Mouse (Mus musculus) lung, postnatal 36 days (tissue): Measurements from ENCODE around the gene Foxp1.

Experiments used
- DNase-seq: peaks from one replicate; pipeline ENCODE4 v3.0.0; 2022; ENCODE audit warnings: mixed read lengths

Gene Foxp1

GRCm38 (mm10) chr6:99388023-99388422, 134.5 kb downstream of the Foxp1 start:
- no peak for DNase-seq

GRCm38 (mm10) chr6:99385059-99385604, 137.4 kb downstream of the Foxp1 start:
- peak; percentile 68 for DNase-seq

GRCm38 (mm10) chr6:99383846-99384472, 138.6 kb downstream of the Foxp1 start:
- no peak for DNase-seq

- no peak for DNase-seq
These were observed 142.4 kb downstream of the Foxp1 start for GRCm38 (mm10) chr6:99380146-99380545.

GRCm38 (mm10) chr6:99378997-99379710, 143.4 kb downstream of the Foxp1 start:
- DNase-seq = peak; percentile 76

GRCm38 (mm10) chr6:99377716-99378115, 144.8 kb downstream of the Foxp1 start:
- no peak for DNase-seq

GRCm38 (mm10) chr6:99377131-99377530, 145.4 kb downstream of the Foxp1 start:
- DNase-seq = no peak

GRCm38 (mm10) chr6:99376721-99377120, 145.8 kb downstream of the Foxp1 start:
- no peak for DNase-seq

GRCm38 (mm10) chr6:99375865-99376264, 146.7 kb downstream of the Foxp1 start:
- DNase-seq = no peak

GRCm38 (mm10) chr6:99375376-99375775, 147.1 kb downstream of the Foxp1 start:
- DNase-seq = no peak

- DNase-seq = peak; percentile 49
These were observed 147.9 kb downstream of the Foxp1 start for GRCm38 (mm10) chr6:99374448-99375271.

GRCm38 (mm10) chr6:99372427-99372826, 150.1 kb downstream of the Foxp1 start:
- DNase-seq = no peak

- no peak for DNase-seq
These were observed 150.5 kb downstream of the Foxp1 start for GRCm38 (mm10) chr6:99372016-99372415.

- DNase-seq = no peak
These were observed 152.6 kb downstream of the Foxp1 start for GRCm38 (mm10) chr6:99369931-99370330.

- DNase-seq = no peak
These were observed 153.4 kb downstream of the Foxp1 start for GRCm38 (mm10) chr6:99369156-99369555.

- DNase-seq = no peak
These were observed 154.3 kb downstream of the Foxp1 start for GRCm38 (mm10) chr6:99368118-99368753.

GRCm38 (mm10) chr6:99364545-99364944, 158.0 kb downstream of the Foxp1 start:
- DNase-seq = peak; percentile 34

- no peak for DNase-seq
These were observed 161.9 kb downstream of the Foxp1 start for GRCm38 (mm10) chr6:99360581-99360980.

GRCm38 (mm10) chr6:99359765-99360499, 162.6 kb downstream of the Foxp1 start:
- DNase-seq = no peak

- no peak for DNase-seq
These were observed 163.4 kb downstream of the Foxp1 start for GRCm38 (mm10) chr6:99359036-99359698.

GRCm38 (mm10) chr6:99357931-99358330, 164.6 kb downstream of the Foxp1 start:
- no peak for DNase-seq

GRCm38 (mm10) chr6:99354338-99354737, 168.2 kb downstream of the Foxp1 start:
- DNase-seq = no peak
